Mouse (Mus musculus): Measurements from ENCODE around the gene Rere. TPM values are rescaled to one million over a fixed set of nuclear protein-coding genes. Genes with fewer than 3 reads are reported as not detected.

The Rere gene
- polyA plus RNA-seq, 1 experiment from 2014 or later, result 22.2 TPM

GRCm38 (mm10) chr4:150396826-150397620 is 115.6 kb downstream of the Rere start:
- Histone ChIP-seq H3K4me1 (ENCODE audit: control insufficient read depth, insufficient read depth, low read length) (peaks cover 44% of the 10 kb centered on the region), H3K9me3 (ENCODE audit: control insufficient read depth, low read length) (no peaks in the 10 kb centered on the region), H3K9ac (ENCODE audit: low read depth, low read length) (peak overlapping the region; percentile 36; the same call in 1 of the 2 replicates), H3K27ac (ENCODE audit: low read length) (peak overlapping the region; percentile 86), H3K4me3 (ENCODE audit: low read length) (no peak overlapping the region), H3K36me3 (ENCODE audit: control insufficient read depth, insufficient read depth, low read length) (no peaks in the 10 kb centered on the region), H3K27me3 (replicated peaks; ENCODE audit: control insufficient read depth, insufficient read depth, low read length) (no peaks in the 10 kb centered on the region), H3K4me2 (ENCODE audit: low read depth, low read length) (peak overlapping the region; percentile 26)
- 23% methylated on average over 13 of the region's 13 CpGs for WGBS
- ATAC-seq, result peak; percentile 45; the same call in 1 of the 2 replicates

- H3K4me3 ChIP-seq (ENCODE audit: low read length), result no peak overlapping the region
Observed at GRCm38 (mm10) chr4:150399032-150399431, 117.6 kb downstream of the Rere start.

GRCm38 (mm10) chr4:150401830-150402607 is 120.6 kb downstream of the Rere start:
- H3K4me1 ChIP-seq (ENCODE audit: control insufficient read depth, insufficient read depth, low read length), result peaks cover 46% of the 10 kb centered on the region
- WGBS, result 38% methylated on average over 13 of the region's 13 CpGs
- peak overlapping the region; percentile 67 for H3K27ac ChIP-seq (ENCODE audit: low read length)
- no peak overlapping the region for H3K9ac ChIP-seq (ENCODE audit: low read depth, low read length)
- ATAC-seq, result peak; percentile 86
- H3K9me3 ChIP-seq (ENCODE audit: control insufficient read depth, low read length), result no peaks in the 10 kb centered on the region
- H3K27me3 ChIP-seq (replicated peaks; ENCODE audit: control insufficient read depth, insufficient read depth, low read length), result no peaks in the 10 kb centered on the region
- H3K36me3 ChIP-seq (ENCODE audit: control insufficient read depth, insufficient read depth, low read length), result no peaks in the 10 kb centered on the region
- H3K4me3 ChIP-seq (ENCODE audit: low read length), result no peak overlapping the region
- H3K4me2 ChIP-seq (ENCODE audit: low read depth, low read length), result no peak overlapping the region; the same call in 1 of the 2 replicates

More at GRCm38 (mm10) chr4:150399032-150399431, 117.6 kb downstream of the Rere start:
- WGBS, result 62% methylated on average over 2 of the region's 2 CpGs
- Histone ChIP-seq H3K27ac (ENCODE audit: low read length) (no peak overlapping the region), H3K9me3 (ENCODE audit: control insufficient read depth, low read length) (no peaks in the 10 kb centered on the region), H3K9ac (ENCODE audit: low read depth, low read length) (no peak overlapping the region), H3K27me3 (replicated peaks; ENCODE audit: control insufficient read depth, insufficient read depth, low read length) (no peaks in the 10 kb centered on the region), H3K36me3 (ENCODE audit: control insufficient read depth, insufficient read depth, low read length) (no peaks in the 10 kb centered on the region), H3K4me2 (ENCODE audit: low read depth, low read length) (no peak overlapping the region), H3K4me1 (ENCODE audit: control insufficient read depth, insufficient read depth, low read length) (peaks cover 53% of the 10 kb centered on the region)
- no peak for ATAC-seq

GRCm38 (mm10) chr4:150402608-150402985 is 121.2 kb downstream of the Rere start:
- H3K4me3 ChIP-seq (ENCODE audit: low read length), result no peak overlapping the region
- no peak overlapping the region; the same call in 1 of the 2 replicates for H3K4me2 ChIP-seq (ENCODE audit: low read depth, low read length)
- peak overlapping the region; percentile 65 for H3K27ac ChIP-seq (ENCODE audit: low read length)
- no peaks in the 10 kb centered on the region for H3K36me3 ChIP-seq (ENCODE audit: control insufficient read depth, insufficient read depth, low read length)
- ATAC-seq, result peak; percentile 27; the same call in 1 of the 2 replicates
- no peak overlapping the region for H3K9ac ChIP-seq (ENCODE audit: low read depth, low read length)
- peaks cover 41% of the 10 kb centered on the region for H3K4me1 ChIP-seq (ENCODE audit: control insufficient read depth, insufficient read depth, low read length)
- no peaks in the 10 kb centered on the region for H3K27me3 ChIP-seq (replicated peaks; ENCODE audit: control insufficient read depth, insufficient read depth, low read length)
- 57% methylated on average over 4 of the region's 4 CpGs for WGBS
- no peaks in the 10 kb centered on the region for H3K9me3 ChIP-seq (ENCODE audit: control insufficient read depth, low read length)

DNA sequence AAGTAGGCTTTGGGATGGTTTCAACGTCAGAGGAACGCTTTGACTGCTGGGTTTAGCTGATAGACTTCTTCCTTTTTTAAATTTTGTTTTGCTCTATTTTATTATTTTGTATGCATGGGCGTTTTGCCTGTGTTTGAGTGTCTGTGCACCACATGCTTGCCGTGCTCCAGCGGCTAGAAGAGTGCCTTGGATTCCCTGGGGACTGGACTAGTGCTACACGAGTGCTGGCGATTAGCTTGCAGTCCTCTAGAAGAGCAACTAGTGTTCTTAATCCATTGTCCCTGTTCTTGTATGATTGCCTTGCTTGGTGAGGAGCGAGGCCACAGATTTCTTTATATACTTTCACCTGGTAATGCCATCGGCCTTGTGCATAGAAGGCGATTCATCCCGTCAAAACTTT is 122.5 kb downstream of the Rere start:
- H3K9ac ChIP-seq (ENCODE audit: low read depth, low read length), result no peak overlapping the region
- no peaks in the 10 kb centered on the region for H3K9me3 ChIP-seq (ENCODE audit: control insufficient read depth, low read length)
- no peaks in the 10 kb centered on the region for H3K36me3 ChIP-seq (ENCODE audit: control insufficient read depth, insufficient read depth, low read length)
- ATAC-seq, result no peak
- no peak overlapping the region for H3K4me2 ChIP-seq (ENCODE audit: low read depth, low read length)
- 55% methylated on average over 11 of the region's 11 CpGs for WGBS
- H3K27ac ChIP-seq (ENCODE audit: low read length), result no peak overlapping the region; the same call in 1 of the 2 replicates
- H3K4me1 ChIP-seq (ENCODE audit: control insufficient read depth, insufficient read depth, low read length), result peaks cover 37% of the 10 kb centered on the region
- H3K4me3 ChIP-seq (ENCODE audit: low read length), result no peak overlapping the region
- H3K27me3 ChIP-seq (replicated peaks; ENCODE audit: control insufficient read depth, insufficient read depth, low read length), result no peaks in the 10 kb centered on the region

DNA sequence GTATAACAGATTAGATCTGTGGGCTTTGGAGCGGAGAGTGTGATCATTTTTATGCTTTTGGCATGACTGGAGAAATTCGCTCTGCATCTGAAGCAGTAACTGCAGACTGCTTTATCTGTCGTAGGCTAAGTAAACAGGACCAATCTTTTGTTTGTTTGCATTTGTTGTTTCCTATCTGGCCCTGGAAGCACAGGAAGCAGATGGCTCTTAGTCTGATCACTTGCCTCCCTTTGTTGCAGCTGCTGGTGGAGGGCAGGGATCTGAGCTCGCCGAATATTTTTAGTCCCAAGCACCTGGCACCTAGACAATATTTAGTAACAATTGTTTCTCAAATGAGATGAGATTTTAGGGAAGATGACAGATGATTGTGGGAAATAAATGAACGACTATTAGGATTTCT is 123.1 kb downstream of the Rere start:
- Histone ChIP-seq H3K4me2 (ENCODE audit: low read depth, low read length) (no peak overlapping the region), H3K4me3 (ENCODE audit: low read length) (no peak overlapping the region), H3K9ac (ENCODE audit: low read depth, low read length) (no peak overlapping the region), H3K27me3 (replicated peaks; ENCODE audit: control insufficient read depth, insufficient read depth, low read length) (no peaks in the 10 kb centered on the region), H3K9me3 (ENCODE audit: control insufficient read depth, low read length) (no peaks in the 10 kb centered on the region), H3K27ac (ENCODE audit: low read length) (no peak overlapping the region), H3K4me1 (ENCODE audit: control insufficient read depth, insufficient read depth, low read length) (peaks cover 37% of the 10 kb centered on the region), H3K36me3 (ENCODE audit: control insufficient read depth, insufficient read depth, low read length) (no peaks in the 10 kb centered on the region)
- 36% methylated on average over 6 of the region's 6 CpGs for WGBS
- ATAC-seq, result no peak

- Histone ChIP-seq H3K36me3 (ENCODE audit: control insufficient read depth, insufficient read depth, low read length) (no peaks in the 10 kb centered on the region), H3K27me3 (replicated peaks; ENCODE audit: control insufficient read depth, insufficient read depth, low read length) (no peaks in the 10 kb centered on the region), H3K9me3 (ENCODE audit: control insufficient read depth, low read length) (no peaks in the 10 kb centered on the region), H3K27ac (ENCODE audit: low read length) (no peak overlapping the region), H3K9ac (ENCODE audit: low read depth, low read length) (no peak overlapping the region), H3K4me2 (ENCODE audit: low read depth, low read length) (no peak overlapping the region), H3K4me3 (ENCODE audit: low read length) (no peak overlapping the region), H3K4me1 (ENCODE audit: control insufficient read depth, insufficient read depth, low read length) (peaks cover 37% of the 10 kb centered on the region)
- ATAC-seq, result no peak
- 71% methylated on average over 5 of the region's 5 CpGs for WGBS
Observed at GRCm38 (mm10) chr4:150405786-150406185, 124.3 kb downstream of the Rere start.

- Histone ChIP-seq H3K9ac (ENCODE audit: low read depth, low read length) (no peak overlapping the region), H3K9me3 (ENCODE audit: control insufficient read depth, low read length) (no peaks in the 10 kb centered on the region), H3K4me2 (ENCODE audit: low read depth, low read length) (no peak overlapping the region), H3K36me3 (ENCODE audit: control insufficient read depth, insufficient read depth, low read length) (no peaks in the 10 kb centered on the region), H3K27me3 (replicated peaks; ENCODE audit: control insufficient read depth, insufficient read depth, low read length) (no peaks in the 10 kb centered on the region), H3K27ac (ENCODE audit: low read length) (no peak overlapping the region), H3K4me1 (ENCODE audit: control insufficient read depth, insufficient read depth, low read length) (peaks cover 33% of the 10 kb centered on the region), H3K4me3 (ENCODE audit: low read length) (no peak overlapping the region)
- ATAC-seq, result no peak
- WGBS, result 61% methylated on average over 21 of the region's 21 CpGs
Observed at GRCm38 (mm10) chr4:150406320-150406719, 124.9 kb downstream of the Rere start.

GRCm38 (mm10) chr4:150406821-150407220 is 125.4 kb downstream of the Rere start:
- H3K4me1 ChIP-seq (ENCODE audit: control insufficient read depth, insufficient read depth, low read length), result peaks cover 28% of the 10 kb centered on the region
- H3K27ac ChIP-seq (ENCODE audit: low read length), result no peak overlapping the region
- H3K4me2 ChIP-seq (ENCODE audit: low read depth, low read length), result no peak overlapping the region
- H3K4me3 ChIP-seq (ENCODE audit: low read length), result no peak overlapping the region
- ATAC-seq, result no peak
- no peaks in the 10 kb centered on the region for H3K36me3 ChIP-seq (ENCODE audit: control insufficient read depth, insufficient read depth, low read length)
- no peaks in the 10 kb centered on the region for H3K9me3 ChIP-seq (ENCODE audit: control insufficient read depth, low read length)
- 74% methylated on average over 6 of the region's 6 CpGs for WGBS
- H3K27me3 ChIP-seq (replicated peaks; ENCODE audit: control insufficient read depth, insufficient read depth, low read length), result no peaks in the 10 kb centered on the region
- no peak overlapping the region for H3K9ac ChIP-seq (ENCODE audit: low read depth, low read length)

Data from intestine, embryonic 16.5 days (tissue).